Mouse (Mus musculus) ES-E14 (cell line): ENCODE results near the gene Il1r1.

Experiments used
- CHD2 ChIP-seq: IDR thresholded peaks from 2 replicates; pipeline ENCODE4 v1.6.1; 2014; ENCODE audit warnings: mild to moderate bottlenecking, low read depth, low read length, inconsistent platforms
- ZNF384 ChIP-seq: IDR thresholded peaks from 2 replicates; pipeline ENCODE4 v1.6.1; 2012; ENCODE audit warnings: low read depth, low read length, inconsistent platforms

GRCm38 (mm10) chr1:40277944-40278343 is 53.1 kb downstream of the Il1r1 start:
- TF ChIP-seq ZNF384 (no peak), CHD2 (no peak)
